Mouse (Mus musculus) kidney, adult 2 months (tissue): ENCODE data around the gene Olfr477. TPM values are rescaled to one million over a fixed set of nuclear protein-coding genes. Genes with fewer than 3 reads are reported as not detected.
"Not testable (repeated sequence)": the region's sequence is repeated elsewhere in the genome, so short reads cannot be mapped to it uniquely, and the experiment has no call there.

Experiments used
- DNase-seq: peaks from one replicate; pipeline ENCODE4 v3.0.0; 2021
- H3K27ac ChIP-seq: fragments of 200-500 bp; 2 replicates; pipeline ENCODE4 v1.5.1; 2012; ENCODE audit warnings: low read depth, low read length, control low read depth, inconsistent platforms; ENCODE audit not compliant: insufficient read depth
- H3K27me3 ChIP-seq: fragments of 200-500 bp; replicated peaks from 2 replicates; pipeline ENCODE4 v1.6.1; 2012; ENCODE audit warnings: mild to moderate bottlenecking, moderate library complexity, low read length, inconsistent platforms; ENCODE audit not compliant: control insufficient read depth, insufficient read depth
- H3K36me3 ChIP-seq: fragments of 200-500 bp; 2 replicates; pipeline ENCODE4 v1.6.1; 2012; ENCODE audit warnings: mild to moderate bottlenecking, moderate library complexity, low read length, inconsistent platforms; ENCODE audit not compliant: control insufficient read depth, insufficient read depth
- H3K4me1 ChIP-seq: fragments of 200-500 bp; 2 replicates; pipeline ENCODE4 v1.6.1; 2011; ENCODE audit warnings: low read length; ENCODE audit not compliant: control insufficient read depth, insufficient read depth
- H3K4me3 ChIP-seq: fragments of 200-500 bp; 2 replicates; pipeline ENCODE4 v1.5.1; 2011; ENCODE audit warnings: mild to moderate bottlenecking, low read depth, low read length, control low read depth; ENCODE audit not compliant: insufficient read depth
- CTCF ChIP-seq: fragments of 200-500 bp; conservative IDR thresholded peaks from 2 replicates; pipeline ENCODE4 v1.5.1; 2011; ENCODE audit warnings: low read depth, mild to moderate bottlenecking, control low read depth, low read length, moderate library complexity, mixed read lengths; ENCODE audit not compliant: insufficient read depth, insufficient read length
- POLR2A ChIP-seq: fragments of 200-500 bp; IDR thresholded peaks from one replicate; pipeline ENCODE4 v1.6.1; 2011; ENCODE audit warnings: low read depth, low read length, control low read depth
- WGBS: fragments of 180-500 bp; shearing (Covaris S2); methylation state at CpG from one replicate; pipeline ENCODE4 v1.1.7; 2018; 5-methylcytosine and 5-hydroxymethylcytosine counted together
- polyA plus RNA-seq: library from polyadenylated mRNA; depleted of rRNA; stranded (reverse); fragments of >200 nt; gene quantifications from 2 replicates; pipeline ENCODE4 v1.2.3, GENCODE M21; 2012; rRNA removed

Gene Olfr477
- not detected in 2 replicates for polyA plus RNA-seq

- Histone ChIP-seq H3K4me1 (no peaks in the 10 kb centered on the region), H3K36me3 (no peaks in the 10 kb centered on the region), H3K27ac (no peak within 1 kb of the TSS), H3K27me3 (no peaks in the 10 kb centered on the region), H3K4me3 (no peak within 1 kb of the TSS)
- no peak for DNase-seq
- WGBS: 73% methylated on average over 2 of the region's 2 CpGs
- TF ChIP-seq CTCF (no peak), POLR2A (no peak)
Measured at GRCm38 (mm10) chr7:107986393-107986792, at the start of gene Olfr477. Olfr477 (plus strand) TSS chr7:107986693.

GRCm38 (mm10) chr7:107952539-107952938, 34.0 kb upstream of the Olfr477 start:
- not testable (repeated sequence) for H3K27me3 ChIP-seq, H3K27ac ChIP-seq, DNase-seq, H3K4me1 ChIP-seq, H3K36me3 ChIP-seq, H3K4me3 ChIP-seq
- 93% methylated on average over 12 of the region's 12 CpGs for WGBS

GRCm38 (mm10) chr7:107954343-107954742, 32.1 kb upstream of the Olfr477 start, which contains the start of gene Olfr474:
Olfr474 (plus strand) TSS chr7:107954643.
- no peak within 1 kb of the TSS for H3K27ac ChIP-seq
- H3K4me1 ChIP-seq: no peaks in the 10 kb centered on the region
- TF ChIP-seq POLR2A (no peak), CTCF (no peak)
- 75% methylated on average over 1 of the region's 1 CpGs for WGBS
- H3K36me3 ChIP-seq: no peaks in the 10 kb centered on the region
- no peak for DNase-seq
- H3K4me3 ChIP-seq: no peak within 1 kb of the TSS
- H3K27me3 ChIP-seq: no peaks in the 10 kb centered on the region

- no peak for DNase-seq
- TF ChIP-seq POLR2A (no peak), CTCF (no peak)
- H3K4me3 ChIP-seq: no peak within 1 kb of the TSS
- 43% methylated on average over 1 of the region's 1 CpGs for WGBS
- no peaks in the 10 kb centered on the region for H3K4me1 ChIP-seq
- no peak within 1 kb of the TSS for H3K27ac ChIP-seq
- H3K27me3 ChIP-seq: no peaks in the 10 kb centered on the region
- no peaks in the 10 kb centered on the region for H3K36me3 ChIP-seq
Measured at GRCm38 (mm10) chr7:107964503-107964902, 22.0 kb upstream of the Olfr477 start, which contains the start of gene Olfr476. Olfr476 (plus strand) TSS chr7:107964803.

- not testable (repeated sequence) for DNase-seq, H3K36me3 ChIP-seq
Measured at GRCm38 (mm10) chr7:108014256-108014655, 27.8 kb downstream of the Olfr477 start.

GRCm38 (mm10) chr7:108033889-108034288, 47.4 kb downstream of the Olfr477 start, which contains the start of gene Olfr478:
Olfr478 (minus strand) TSS chr7:108033989.
- 70% methylated on average over 3 of the region's 3 CpGs for WGBS
- H3K4me1 ChIP-seq: no peaks in the 10 kb centered on the region
- TF ChIP-seq CTCF: no peak
- TF ChIP-seq POLR2A: no peak

More at GRCm38 (mm10) chr7:108014256-108014655, 27.8 kb downstream of the Olfr477 start:
- H3K27ac ChIP-seq, H3K27me3 ChIP-seq, H3K4me3 ChIP-seq, H3K4me1 ChIP-seq: not testable (repeated sequence)

More at GRCm38 (mm10) chr7:108033889-108034288, 47.4 kb downstream of the Olfr477 start, which contains the start of gene Olfr478:
- no peak within 1 kb of the TSS for H3K27ac ChIP-seq
- no peak for DNase-seq
- no peaks in the 10 kb centered on the region for H3K27me3 ChIP-seq
- no peak within 1 kb of the TSS for H3K4me3 ChIP-seq
- H3K36me3 ChIP-seq: no peaks in the 10 kb centered on the region

Other genes with a start within 250 kb of the Olfr477 start
- not detected in 2 replicates for gene Cyb5r2, start 228.7 kb upstream of the Olfr477 start, polyA plus RNA-seq
- gene Ovch2, start 185.5 kb upstream of the Olfr477 start, polyA plus RNA-seq: not detected in 2 replicates
- gene Olfr467, start 174.4 kb upstream of the Olfr477 start, polyA plus RNA-seq: not detected in 2 replicates
- gene Olfr469, start 161.2 kb upstream of the Olfr477 start, polyA plus RNA-seq: not detected in 2 replicates
- not detected in 2 replicates for gene Olfr470, start 139.2 kb upstream of the Olfr477 start, polyA plus RNA-seq
- gene Olfr472, start 88.8 kb upstream of the Olfr477 start, polyA plus RNA-seq: not detected in 2 replicates
- not detected in 2 replicates for gene Olfr473, start 56.2 kb upstream of the Olfr477 start, polyA plus RNA-seq
- gene Olfr474, start 32.0 kb upstream of the Olfr477 start, polyA plus RNA-seq: not detected in 2 replicates
- gene Olfr476, start 21.9 kb upstream of the Olfr477 start, polyA plus RNA-seq: not detected in 2 replicates
- not detected in 2 replicates for gene Olfr478, start 47.3 kb downstream of the Olfr477 start, polyA plus RNA-seq
- not detected in 2 replicates for gene Olfr479, start 64.0 kb downstream of the Olfr477 start, polyA plus RNA-seq
- not detected in 2 replicates for gene Olfr480, start 80.7 kb downstream of the Olfr477 start, polyA plus RNA-seq
- gene Olfr481, start 93.2 kb downstream of the Olfr477 start, polyA plus RNA-seq: not detected in 2 replicates
- 0.03 TPM in 1 of 2 replicates, not detected in the other for gene Olfr482, start 110.9 kb downstream of the Olfr477 start, polyA plus RNA-seq
- gene Olfr483, start 114.2 kb downstream of the Olfr477 start, polyA plus RNA-seq: not detected in 2 replicates
- not detected in 2 replicates for gene Olfr484, start 140.8 kb downstream of the Olfr477 start, polyA plus RNA-seq
- gene Olfr485, start 173.2 kb downstream of the Olfr477 start, polyA plus RNA-seq: not detected in 2 replicates
- gene Olfr486, start 186.0 kb downstream of the Olfr477 start, polyA plus RNA-seq: not detected in 2 replicates
- gene Olfr487, start 227.9 kb downstream of the Olfr477 start, polyA plus RNA-seq: not detected in 2 replicates